Mouse (Mus musculus): ENCODE data around the gene Gm21970. TPM values are rescaled to one million over a fixed set of nuclear protein-coding genes. Genes with fewer than 3 reads are reported as not detected.

Gm21970 gene
- total RNA-seq (2021), result under 1 TPM in 1 of 2 experiments, not detected in 1; 0.69 TPM
- not detected in 2 replicates for polyA plus RNA-seq (2012; rRNA removed)
- long read RNA-seq, result 0 reads

- DNase-seq, result no peak
Measured at GRCm38 (mm10) chr16:91391421-91391820, at the start of gene Gm21970. Gene Gm21970, plus strand, starts transcription at chr16:91391721.

- no peak for DNase-seq
Measured at GRCm38 (mm10) chr16:91346491-91346890, 45.0 kb upstream of the Gm21970 start.

- no peak for DNase-seq
Measured at GRCm38 (mm10) chr16:91347491-91348263, 43.8 kb upstream of the Gm21970 start.

GRCm38 (mm10) chr16:91348264-91348565 lies 43.3 kb upstream of the Gm21970 start:
- DNase-seq, result no peak

- no peak for DNase-seq
Measured at GRCm38 (mm10) chr16:91348588-91349330, 42.8 kb upstream of the Gm21970 start.

- DNase-seq, result peak; percentile 75
Measured at GRCm38 (mm10) chr16:91352084-91352562, 39.4 kb upstream of the Gm21970 start.

DNA sequence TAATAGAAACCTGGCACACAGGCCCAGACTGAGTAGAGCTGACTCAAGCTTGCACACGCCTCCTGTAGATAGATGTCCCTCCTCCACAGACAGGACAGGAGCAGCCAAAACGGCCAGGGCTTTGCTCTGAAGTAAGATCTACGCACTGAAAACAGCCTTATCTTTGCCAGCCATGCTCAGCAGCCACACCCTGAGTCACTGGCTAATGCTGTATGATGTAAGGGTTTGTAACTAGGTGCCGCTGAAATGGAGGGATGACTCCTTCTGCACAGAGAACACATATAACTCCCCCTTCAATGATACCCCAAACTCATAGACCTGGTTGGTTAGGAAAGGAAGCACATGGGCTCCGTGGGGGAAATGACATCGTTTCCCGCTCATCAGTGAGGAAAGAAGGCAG lies 38.8 kb upstream of the Gm21970 start:
- DNase-seq, result peak; percentile 60

- no peak for DNase-seq
Measured at GRCm38 (mm10) chr16:91353177-91353576, 38.3 kb upstream of the Gm21970 start.

GRCm38 (mm10) chr16:91353638-91354037 lies 37.9 kb upstream of the Gm21970 start:
- DNase-seq, result no peak

GRCm38 (mm10) chr16:91354599-91354998 lies 36.9 kb upstream of the Gm21970 start:
- no peak for DNase-seq

- no peak for DNase-seq
Measured at GRCm38 (mm10) chr16:91355160-91355559, 36.4 kb upstream of the Gm21970 start.

- DNase-seq, result peak; percentile 80
Measured at GRCm38 (mm10) chr16:91356760-91357525, 34.6 kb upstream of the Gm21970 start.

DNA sequence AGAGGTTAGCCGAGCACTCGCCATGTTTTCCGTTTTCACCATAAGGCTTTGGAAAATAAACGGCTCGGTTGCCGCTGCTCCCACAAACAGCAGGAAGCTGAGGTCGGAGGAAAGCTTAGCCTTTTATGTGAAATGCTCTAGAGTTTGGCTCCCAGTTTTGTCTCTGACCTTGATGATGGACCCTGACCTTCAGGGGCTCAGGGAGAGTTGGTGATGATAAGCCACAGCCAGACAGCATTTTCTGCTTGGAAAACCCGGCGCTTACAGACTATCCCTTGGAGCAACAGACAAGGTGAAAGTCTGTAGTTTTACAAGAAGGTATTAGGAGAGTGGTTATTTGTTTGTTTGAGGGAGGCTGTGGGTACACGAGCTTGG lies 34.0 kb upstream of the Gm21970 start:
- DNase-seq, result peak; percentile 87

DNA sequence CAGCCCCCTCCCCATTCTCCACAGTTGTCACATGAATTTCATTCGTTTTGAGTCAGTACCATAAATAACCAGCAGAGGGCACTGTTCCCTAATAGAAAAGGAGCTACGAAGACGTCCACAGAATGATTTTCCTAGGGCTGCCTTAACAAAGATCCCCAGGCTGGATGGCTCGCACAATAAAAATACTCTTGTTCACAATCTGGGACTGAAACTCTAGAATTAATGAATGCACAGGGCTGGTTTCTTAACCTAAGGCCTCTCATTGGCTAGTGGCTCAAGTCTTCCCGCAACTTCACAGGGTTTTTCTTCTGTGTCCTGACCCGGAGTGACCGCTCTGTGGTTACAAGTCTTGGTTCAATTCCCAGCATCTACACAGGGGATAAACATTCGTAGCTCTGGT lies 33.0 kb upstream of the Gm21970 start:
- DNase-seq, result peak; percentile 65

GRCm38 (mm10) chr16:91359531-91359930 lies 32.0 kb upstream of the Gm21970 start:
- DNase-seq, result no peak

- DNase-seq, result no peak
Measured at GRCm38 (mm10) chr16:91360162-91360561, 31.4 kb upstream of the Gm21970 start.

DNA sequence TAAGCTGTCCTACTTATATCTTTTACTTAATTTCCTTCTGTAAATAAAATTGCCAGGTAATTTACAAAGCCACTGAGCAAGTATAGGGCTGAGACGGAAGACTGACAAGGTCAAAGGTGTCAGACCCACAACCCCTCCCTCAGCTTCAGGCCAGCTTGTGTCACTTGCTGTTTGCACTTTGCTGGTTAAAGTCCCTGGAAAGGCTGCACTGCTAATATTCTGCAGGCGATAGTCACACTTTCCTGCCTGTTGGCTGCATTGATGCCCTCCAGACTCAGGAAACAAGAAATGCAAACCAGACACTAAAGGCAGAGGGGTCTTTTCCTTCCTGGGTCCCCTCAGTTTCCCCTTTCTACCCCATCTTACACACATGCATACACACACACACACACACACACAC lies 29.5 kb upstream of the Gm21970 start:
- DNase-seq, result no peak

GRCm38 (mm10) chr16:91362616-91363272 lies 28.8 kb upstream of the Gm21970 start:
- DNase-seq, result peak; percentile 84

- DNase-seq, result no peak
Measured at GRCm38 (mm10) chr16:91363483-91363882, 28.0 kb upstream of the Gm21970 start.

DNA sequence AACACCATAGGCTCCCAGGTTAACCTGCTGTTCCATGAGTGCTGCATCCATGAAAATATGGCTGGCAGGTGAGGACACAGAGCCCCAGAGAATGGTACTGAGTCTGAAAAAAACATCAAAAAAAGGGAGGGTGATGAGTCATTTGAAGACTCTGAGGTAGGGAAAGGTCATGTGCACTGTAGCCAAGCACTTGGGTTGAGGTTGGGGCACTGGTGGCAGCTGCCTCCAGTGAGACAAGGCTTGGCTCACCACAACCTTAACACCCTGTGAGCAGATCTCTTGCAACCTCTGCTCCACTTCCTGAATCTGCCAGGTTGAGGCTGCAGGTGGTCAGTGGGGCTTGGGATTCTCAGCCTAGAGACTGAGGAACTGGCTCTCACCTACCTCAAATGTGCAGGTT lies 25.0 kb upstream of the Gm21970 start:
- DNase-seq, result no peak

DNA sequence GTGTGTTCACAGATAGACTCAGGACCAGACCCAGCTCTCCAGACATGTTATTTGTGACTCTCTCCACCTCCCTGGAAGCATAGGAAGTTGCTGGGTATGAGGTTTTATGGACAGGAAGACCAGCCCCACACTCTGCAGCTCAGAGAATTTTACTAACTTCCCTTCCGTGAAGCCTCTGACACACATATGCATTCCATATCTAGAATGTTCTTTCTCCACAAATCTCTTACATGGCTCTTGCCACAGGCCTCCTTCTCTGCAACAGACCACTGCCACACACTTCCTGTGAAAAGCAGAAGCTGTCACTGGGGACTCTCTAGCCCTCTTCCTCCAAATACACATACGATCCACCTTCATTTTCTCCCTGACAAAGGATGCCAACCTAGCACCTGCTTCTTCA lies 24.5 kb upstream of the Gm21970 start:
- no peak for DNase-seq

Measured in adrenal gland, adult 2 months (tissue).